Mouse (Mus musculus): ENCODE results near the gene Parva.

DNA sequence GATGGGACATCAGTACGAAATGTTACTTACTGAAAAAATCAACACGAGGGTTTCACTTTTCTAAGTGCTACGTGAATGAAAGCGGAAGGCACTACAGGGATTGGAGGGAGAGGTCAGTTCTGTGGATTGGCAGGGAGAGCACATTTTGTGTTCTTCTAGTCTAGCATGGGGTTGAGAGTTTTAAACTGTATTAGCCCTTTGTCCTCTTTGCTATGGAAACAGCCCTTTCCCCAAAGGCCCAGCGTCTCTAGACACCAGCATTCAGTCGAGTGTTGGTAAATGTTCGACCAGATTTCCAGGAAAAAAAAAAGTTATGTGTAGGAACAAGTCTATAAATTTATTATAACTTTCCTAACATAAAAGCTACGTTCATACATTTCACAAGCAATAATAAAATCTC, 68.6 kb downstream of the Parva start:
- TF ChIP-seq CTCF (conservative IDR thresholded peaks at IDR 0.05; ENCODE audit: low read length) (no peak), POU5F1 (IDR thresholded peaks at IDR 0.05; ENCODE audit: borderline replicate concordance, low read length) (no peak), NANOG (IDR thresholded peaks at IDR 0.05; ENCODE audit: borderline replicate concordance, low read length) (no peak)
